Mouse (Mus musculus) common myeloid progenitor, adult 5-6 weeks (primary cell): ENCODE results near the gene Ddx3x. TPM values are rescaled to one million over a fixed set of nuclear protein-coding genes. Genes with fewer than 3 reads are reported as not detected.
"Not testable (repeated sequence)": the region's sequence is repeated elsewhere in the genome, so short reads cannot be mapped to it uniquely, and the experiment has no call there.

Source experiments
- ATAC-seq: replicated peaks from 2 replicates; pipeline ENCODE4 v1.8.0; 2016; ENCODE audit warnings: low read depth, mild to moderate bottlenecking, moderate TSS enrichment, inconsistent platforms; ENCODE audit not compliant: poor library complexity, severe bottlenecking
- total RNA-seq: library from RNA; stranded (forward); fragments of 200-1000, 187-1606 nt; gene quantifications from 2 replicates; pipeline ENCODE4 v1.2.3, GENCODE M21; 2017

Ddx3x gene
- 557 and 585 TPM in 2 replicates for total RNA-seq

- peak; percentile 84 for ATAC-seq
Observed at GRCm38 (mm10) chrX:13280409-13281328, at the start of gene Ddx3x. Gene Ddx3x, plus strand, starts transcription at chrX:13280970.

DNA sequence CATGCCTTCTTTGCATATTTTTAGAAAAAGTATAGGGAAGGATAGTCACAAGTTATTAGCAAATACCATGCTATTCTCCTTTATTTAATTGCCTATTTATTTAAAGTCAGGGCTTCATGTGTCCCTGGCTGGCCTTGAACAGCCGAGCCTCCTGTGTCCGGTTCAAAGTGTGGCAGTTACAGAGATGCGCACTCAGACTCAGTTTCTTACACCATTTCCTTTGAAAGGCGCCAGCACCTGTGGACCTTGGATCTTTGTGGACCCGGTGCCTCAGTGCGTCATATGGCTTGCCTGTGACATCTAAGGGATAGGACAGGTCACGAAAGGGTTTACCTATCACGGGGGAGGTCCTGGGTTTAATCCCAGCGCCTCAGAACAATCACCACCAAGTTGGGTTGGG is 49.5 kb upstream of the Ddx3x start:
- ATAC-seq, result no peak

DNA sequence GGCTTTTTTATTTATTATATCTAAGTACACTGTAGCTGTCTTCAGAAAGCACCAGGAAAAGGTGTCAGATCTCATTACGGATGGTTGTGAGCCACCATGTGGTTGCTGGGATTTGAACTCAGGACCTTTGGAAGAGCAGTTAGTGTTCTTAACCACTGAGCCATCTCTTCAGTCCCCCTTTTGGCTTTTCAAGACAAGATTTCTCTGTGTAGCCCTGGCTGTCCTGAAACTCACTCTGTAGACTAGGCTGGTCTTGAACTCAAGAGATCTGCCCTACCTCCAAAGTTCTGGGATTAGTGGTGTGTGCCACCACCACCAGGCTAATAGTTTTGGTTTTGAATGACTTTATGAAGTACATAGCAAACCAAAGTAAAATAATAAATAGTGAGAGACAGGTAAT is 47.9 kb upstream of the Ddx3x start:
- not testable (repeated sequence) for ATAC-seq

DNA sequence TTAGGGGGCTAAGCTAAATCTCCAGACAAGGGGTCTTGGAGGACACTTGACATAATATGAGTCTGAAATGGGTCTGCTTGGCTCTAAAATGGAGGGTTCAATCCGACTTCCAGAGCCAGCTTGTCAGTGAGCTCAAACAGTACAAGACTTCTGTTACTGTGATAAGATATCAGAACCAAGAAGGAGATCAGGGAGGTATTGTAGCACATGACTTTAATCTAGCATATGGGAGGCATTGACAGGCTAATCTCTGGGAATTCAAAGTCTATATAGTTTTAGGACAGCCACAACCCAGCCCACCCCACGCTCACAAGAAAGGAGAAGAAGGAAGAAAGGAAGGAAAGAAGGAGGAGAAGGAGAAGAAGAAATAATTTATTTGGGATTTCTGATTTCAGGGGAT is 47.1 kb upstream of the Ddx3x start:
- ATAC-seq, result no peak

DNA sequence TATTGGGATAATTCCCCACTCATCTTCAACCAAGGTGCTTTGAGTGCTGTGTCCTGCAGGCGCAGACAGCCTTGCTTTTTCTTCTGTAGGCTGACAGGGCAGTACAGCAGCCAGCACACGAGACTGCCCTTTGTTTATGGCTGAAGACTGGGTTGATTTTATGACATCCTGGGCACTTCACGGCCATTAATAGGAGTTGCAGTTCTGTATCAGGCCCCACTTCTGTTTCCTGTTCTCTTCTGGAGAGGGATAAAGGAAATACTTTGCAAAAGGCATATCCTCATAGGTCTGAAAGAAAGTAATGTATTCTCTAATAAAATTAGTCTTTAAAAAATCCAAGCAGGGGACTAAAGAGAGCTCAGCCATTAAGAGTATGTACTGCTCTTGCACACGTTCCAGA is 46.1 kb upstream of the Ddx3x start:
- ATAC-seq, result peak; percentile 16; the same call in 1 of the 2 replicates

- ATAC-seq, result peak; percentile 53
Observed at GRCm38 (mm10) chrX:13236100-13236568, 44.6 kb upstream of the Ddx3x start.

GRCm38 (mm10) chrX:13239455-13239854 is 41.3 kb upstream of the Ddx3x start:
- no peak for ATAC-seq

DNA sequence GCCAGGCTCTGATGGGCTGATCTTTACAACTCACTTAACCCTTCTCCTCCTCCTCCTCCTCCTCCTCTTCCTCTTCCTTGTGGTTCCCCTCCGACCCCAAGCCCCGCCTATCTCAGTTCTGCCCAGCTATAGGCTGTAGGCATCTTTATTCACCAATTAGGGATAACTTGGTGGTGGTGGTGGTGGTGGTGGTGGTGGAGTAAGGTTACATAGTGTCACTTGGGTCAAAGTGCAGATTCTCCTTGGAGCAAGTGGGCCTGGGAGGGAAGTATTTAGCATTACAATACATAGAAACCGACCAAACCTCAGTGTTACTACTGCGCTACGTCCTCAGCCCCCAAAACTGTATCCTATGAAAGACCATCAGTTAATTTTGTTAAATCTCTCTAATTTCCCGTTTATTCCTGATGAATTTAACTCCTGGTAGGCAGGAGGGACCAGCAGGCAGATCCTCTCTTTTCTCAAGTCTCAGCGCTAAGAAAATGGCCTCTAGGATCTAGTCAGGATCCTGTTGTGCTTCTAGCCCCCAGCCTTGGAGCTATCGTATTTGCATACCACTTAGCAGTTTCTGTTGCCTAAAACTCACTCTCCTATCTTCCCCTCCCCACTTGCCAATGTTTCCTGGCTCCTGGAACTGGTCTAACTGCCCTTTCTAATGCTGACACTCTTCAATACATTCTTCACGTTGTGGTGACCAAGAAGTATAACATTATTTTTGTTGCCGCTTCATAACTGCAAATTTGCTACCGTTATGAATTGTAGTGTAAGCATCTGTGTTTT is 39.9 kb upstream of the Ddx3x start:
- 0 out of 2 replicates have a peak, but pooled peaks have one; percentile 1 for ATAC-seq

GRCm38 (mm10) chrX:13241426-13242319 is 39.1 kb upstream of the Ddx3x start:
- ATAC-seq, result no peak

DNA sequence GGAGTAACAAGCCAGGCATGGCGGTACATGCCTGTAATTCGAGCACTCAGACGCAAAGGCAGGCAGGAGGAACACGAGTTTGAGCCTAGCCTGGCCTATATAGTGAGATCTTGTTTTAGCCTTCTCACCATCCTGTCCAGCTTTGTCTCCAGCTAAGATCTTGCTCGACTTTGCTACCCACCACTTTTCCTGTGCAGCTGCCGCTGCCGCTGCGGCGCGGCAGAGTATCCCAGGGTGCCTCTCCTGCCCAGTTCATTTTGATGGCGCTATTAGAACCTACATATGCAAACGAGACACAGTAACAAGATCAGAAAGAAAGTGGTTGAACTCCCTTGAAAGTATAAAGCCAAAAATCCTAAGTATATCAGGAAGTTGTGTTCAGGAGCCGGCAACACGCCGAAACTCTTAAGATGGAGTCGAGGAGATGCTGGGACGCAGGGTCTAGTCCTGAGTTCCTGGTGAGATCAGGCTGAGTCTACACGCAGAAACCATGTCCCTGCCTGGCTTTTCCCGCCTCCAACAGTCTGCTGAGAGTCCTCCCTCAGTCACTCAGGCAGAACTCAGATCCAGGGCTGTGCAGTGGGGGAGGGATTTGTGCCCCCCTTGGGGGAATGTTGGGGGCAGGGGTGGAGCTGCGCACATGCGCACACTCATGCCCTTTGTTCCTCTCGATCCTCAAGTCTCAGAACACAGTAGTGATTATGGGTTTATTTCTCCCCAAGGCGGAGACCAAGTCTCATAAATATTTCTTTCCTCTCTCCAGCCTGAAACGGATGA is 38.3 kb upstream of the Ddx3x start:
- ATAC-seq, result peak; percentile 79

DNA sequence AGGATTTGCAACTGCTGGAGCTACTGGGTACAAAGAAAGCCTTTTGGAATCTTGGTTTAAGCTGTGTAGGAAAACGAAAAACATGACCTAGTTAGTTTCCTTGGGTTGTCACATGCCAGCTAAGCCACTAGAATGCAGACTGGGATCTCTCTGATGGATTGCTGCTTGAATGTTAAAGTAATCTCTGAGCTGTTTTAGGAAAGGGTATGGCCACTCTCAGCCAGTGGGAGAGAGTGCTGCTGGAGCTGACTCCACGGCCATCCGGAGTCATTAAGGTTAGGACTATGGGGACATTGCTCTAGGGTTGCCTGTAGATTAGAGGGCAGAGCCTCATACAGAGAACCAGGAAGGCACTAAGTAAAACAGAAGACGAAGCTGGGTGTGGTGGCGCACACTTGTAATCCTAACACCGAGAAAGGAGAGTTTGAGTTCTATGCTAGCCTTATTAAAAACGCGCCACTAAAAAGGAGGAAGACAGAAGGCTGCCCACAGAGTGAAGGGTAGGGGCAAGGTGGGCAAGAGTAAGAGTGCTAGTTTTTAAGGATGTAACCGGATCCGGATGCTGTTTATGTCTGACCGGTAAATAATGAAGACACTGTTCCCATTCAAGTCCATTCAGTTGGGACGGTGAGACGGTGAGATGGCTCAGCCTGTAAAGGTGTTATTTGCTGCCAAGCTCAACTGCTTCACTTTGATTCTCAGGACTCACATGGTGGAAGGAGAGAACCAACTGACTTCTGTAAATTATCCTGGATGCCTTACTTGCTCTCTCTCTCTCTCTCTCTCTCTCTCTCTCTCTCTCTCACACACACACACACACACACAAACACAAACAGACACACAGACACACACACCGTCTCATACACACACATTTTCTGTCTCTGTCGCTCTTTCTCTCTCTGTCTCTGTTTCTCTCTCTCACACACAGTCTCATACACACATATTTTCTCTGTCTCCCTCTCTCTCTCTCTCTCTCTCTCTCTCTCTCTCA is 37.3 kb upstream of the Ddx3x start:
- peak; percentile 33 for ATAC-seq

GRCm38 (mm10) chrX:13244588-13244987 is 36.2 kb upstream of the Ddx3x start:
- no peak for ATAC-seq

GRCm38 (mm10) chrX:13245027-13245426 is 35.7 kb upstream of the Ddx3x start:
- ATAC-seq, result no peak

DNA sequence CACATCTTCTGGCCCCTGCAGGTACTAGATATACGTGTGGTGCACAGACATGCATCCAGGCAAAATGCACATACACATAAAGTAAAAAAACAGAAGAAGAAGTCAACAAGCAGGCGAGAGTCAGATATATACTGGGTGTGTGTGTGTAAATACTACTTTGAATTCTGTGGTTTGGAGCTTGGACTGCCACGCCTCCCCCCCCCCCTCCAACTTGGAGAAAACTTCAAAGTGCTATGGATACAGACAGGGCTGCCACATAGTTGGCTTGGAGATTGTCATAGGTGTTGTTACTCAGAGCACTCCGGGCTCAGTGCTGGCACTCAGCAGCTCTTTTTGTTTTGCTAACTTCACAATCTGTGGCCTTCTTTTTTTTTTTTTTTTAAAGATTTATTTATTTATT is 29.1 kb upstream of the Ddx3x start:
- ATAC-seq, result no peak

- no peak for ATAC-seq
Observed at GRCm38 (mm10) chrX:13254273-13254672, 26.5 kb upstream of the Ddx3x start.

GRCm38 (mm10) chrX:13263356-13263755 is 17.4 kb upstream of the Ddx3x start:
- ATAC-seq, result no peak

- ATAC-seq, result no peak
Observed at GRCm38 (mm10) chrX:13275519-13276137, 5.1 kb upstream of the Ddx3x start.

DNA sequence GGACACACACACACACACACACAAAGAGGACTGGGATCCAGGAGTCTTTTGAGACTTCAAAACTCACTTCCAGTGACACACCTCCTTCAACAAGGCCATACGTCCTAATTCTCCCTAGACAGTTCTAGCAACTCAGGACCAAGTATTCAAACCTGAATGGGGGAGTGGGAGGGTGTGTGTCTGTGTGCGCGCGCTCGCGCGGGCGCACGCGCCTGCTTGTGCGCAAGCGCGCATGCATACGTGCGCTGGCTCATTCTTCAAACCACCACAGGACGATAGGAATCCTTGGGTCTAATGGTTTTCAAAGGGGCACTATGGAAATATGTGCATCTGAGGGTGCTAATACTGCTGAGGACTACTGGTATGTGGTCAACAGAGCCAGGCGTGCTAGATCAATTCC is 1.8 kb upstream of the Ddx3x start:
- no peak for ATAC-seq
